Mouse (Mus musculus) heart, embryonic 13.5 days (tissue): ENCODE data around the gene Olfr1423. TPM values are rescaled to one million over a fixed set of nuclear protein-coding genes. Genes with fewer than 3 reads are reported as not detected.

Experiments
- ATAC-seq: fragments of 200-750 bp; cut with Nextera tagmentation; 2 replicates; pipeline ENCODE4 v1.8.0; 2017; ENCODE audit warnings: moderate TSS enrichment; ENCODE audit not compliant: insufficient number of reproducible peaks, low FRiP score, low TSS enrichment; ENCODE audit errors: extremely low read depth
- H3K27ac ChIP-seq: fragments of 300-500 bp; sonication (generic); replicated peaks from 2 replicates; pipeline ENCODE4 v1.5.1; 2015; ENCODE audit warnings: moderate library complexity, mild to moderate bottlenecking, inconsistent platforms
- H3K27me3 ChIP-seq: fragments of 300-500 bp; sonication (generic); replicated peaks from 2 replicates; pipeline ENCODE4 v1.6.1; 2015; ENCODE audit warnings: mild to moderate bottlenecking, inconsistent platforms
- H3K36me3 ChIP-seq: fragments of 300-500 bp; sonication (generic); 2 replicates; pipeline ENCODE4 v1.6.1; 2015; ENCODE audit warnings: mild to moderate bottlenecking, inconsistent platforms
- H3K4me1 ChIP-seq: fragments of 300-500 bp; sonication (generic); 2 replicates; pipeline ENCODE4 v1.6.1; 2015; ENCODE audit warnings: inconsistent platforms
- H3K4me2 ChIP-seq: fragments of 300-500 bp; sonication (generic); 2 replicates; pipeline ENCODE4 v1.6.1; 2015; ENCODE audit warnings: inconsistent platforms, mild to moderate bottlenecking, moderate library complexity
- H3K4me3 ChIP-seq: fragments of 300-500 bp; sonication (generic); 2 replicates; pipeline ENCODE4 v1.5.1; 2015; ENCODE audit warnings: moderate library complexity, mild to moderate bottlenecking, inconsistent platforms
- H3K9ac ChIP-seq: fragments of 300-500 bp; sonication (generic); 2 replicates; pipeline ENCODE4 v1.6.1; 2015; ENCODE audit warnings: inconsistent platforms, mild to moderate bottlenecking, moderate library complexity
- H3K9me3 ChIP-seq: fragments of 300-500 bp; sonication (generic); 2 replicates; pipeline ENCODE4 v1.6.1; 2016; ENCODE audit warnings: inconsistent platforms
- WGBS: fragments of 180-500 bp; shearing (Covaris S2); methylation state at CpG from one replicate; pipeline ENCODE4 v1.1.7; 2015; ENCODE audit warnings: mixed read lengths; 5-methylcytosine and 5-hydroxymethylcytosine counted together
- polyA plus RNA-seq: library from polyadenylated mRNA; unstranded; fragments of >200 nt; fragmentation: Nextera tagmentation; extraction: Ambion mirVana; gene quantifications from 2 replicates; pipeline ENCODE4 v1.2.1, GENCODE M21; 2015

Olfr1423 gene
- polyA plus RNA-seq, 1 experiment from 2014 or later, result not detected

GRCm38 (mm10) chr19:12013228-12013627 is 27.9 kb downstream of the Olfr1423 start:
- Histone ChIP-seq H3K27me3 (no peaks in the 10 kb centered on the region), H3K4me2 (peak overlapping the region; percentile 80), H3K9ac (peak overlapping the region; percentile 81), H3K4me3 (peak overlapping the region; percentile 58), H3K36me3 (no peaks in the 10 kb centered on the region), H3K27ac (peak overlapping the region; percentile 43; the same call in 1 of the 2 replicates), H3K9me3 (no peaks in the 10 kb centered on the region), H3K4me1 (peaks cover 8% of the 10 kb centered on the region)
- 0 out of 2 replicates have a peak, but pooled peaks have one; percentile 13 for ATAC-seq
- 0% methylated on average over 11 of the region's 12 CpGs for WGBS

- Histone ChIP-seq H3K36me3 (no peaks in the 10 kb centered on the region), H3K4me3 (peak overlapping the region; percentile 58), H3K9ac (peak overlapping the region; percentile 81), H3K4me1 (peaks cover 11% of the 10 kb centered on the region), H3K4me2 (peak overlapping the region; percentile 80), H3K27me3 (no peaks in the 10 kb centered on the region), H3K9me3 (no peaks in the 10 kb centered on the region), H3K27ac (no peak overlapping the region)
- no peak for ATAC-seq
- WGBS, result 2% methylated on average over 10 of the region's 10 CpGs
These were observed 28.5 kb downstream of the Olfr1423 start for GRCm38 (mm10) chr19:12012615-12013014.

GRCm38 (mm10) chr19:12011560-12012556 is 29.3 kb downstream of the Olfr1423 start:
- peaks cover 18% of the 10 kb centered on the region for H3K4me1 ChIP-seq
- ATAC-seq, result peak; percentile 66
- no peaks in the 10 kb centered on the region for H3K27me3 ChIP-seq
- WGBS, result under 1% methylated on average over 49 of the region's 49 CpGs
- no peaks in the 10 kb centered on the region for H3K9me3 ChIP-seq
- peak overlapping the region; percentile 81 for H3K9ac ChIP-seq
- H3K4me3 ChIP-seq, result peak overlapping the region; percentile 58
- H3K4me2 ChIP-seq, result peak overlapping the region; percentile 80
- H3K27ac ChIP-seq, result peak overlapping the region; percentile 84
- no peaks in the 10 kb centered on the region for H3K36me3 ChIP-seq

- under 1% methylated on average over 26 of the region's 26 CpGs for WGBS
- no peak for ATAC-seq
These were observed 30.1 kb downstream of the Olfr1423 start for GRCm38 (mm10) chr19:12010916-12011559.

GRCm38 (mm10) chr19:12010281-12010771 is 30.8 kb downstream of the Olfr1423 start:
- Histone ChIP-seq H3K4me2 (peak overlapping the region; percentile 80), H3K4me1 (peaks cover 24% of the 10 kb centered on the region), H3K4me3 (peak overlapping the region; percentile 58), H3K36me3 (no peaks in the 10 kb centered on the region), H3K9me3 (no peaks in the 10 kb centered on the region), H3K27ac (peak overlapping the region; percentile 87), H3K27me3 (no peaks in the 10 kb centered on the region), H3K9ac (peak overlapping the region; percentile 81)
- ATAC-seq, result peak; percentile 21; the same call in 1 of the 2 replicates
- under 1% methylated on average over 24 of the region's 24 CpGs for WGBS

More at GRCm38 (mm10) chr19:12010916-12011559, 30.1 kb downstream of the Olfr1423 start:
- H3K36me3 ChIP-seq, result no peaks in the 10 kb centered on the region
- no peaks in the 10 kb centered on the region for H3K9me3 ChIP-seq
- H3K4me3 ChIP-seq, result peak overlapping the region; percentile 58
- peak overlapping the region; percentile 81 for H3K9ac ChIP-seq
- H3K27ac ChIP-seq, result peak overlapping the region; percentile 87
- H3K27me3 ChIP-seq, result no peaks in the 10 kb centered on the region
- peak overlapping the region; percentile 80 for H3K4me2 ChIP-seq
- peaks cover 24% of the 10 kb centered on the region for H3K4me1 ChIP-seq

GRCm38 (mm10) chr19:12009501-12010280 is 31.4 kb downstream of the Olfr1423 start:
- peak overlapping the region; percentile 81 for H3K9ac ChIP-seq
- no peaks in the 10 kb centered on the region for H3K9me3 ChIP-seq
- no peaks in the 10 kb centered on the region for H3K36me3 ChIP-seq
- H3K27me3 ChIP-seq, result no peaks in the 10 kb centered on the region
- peak overlapping the region; percentile 58 for H3K4me3 ChIP-seq
- peak overlapping the region; percentile 80 for H3K4me2 ChIP-seq
- peak overlapping the region; percentile 87 for H3K27ac ChIP-seq
- under 1% methylated on average over 24 of the region's 24 CpGs for WGBS
- H3K4me1 ChIP-seq, result peaks cover 29% of the 10 kb centered on the region
- ATAC-seq, result no peak

GRCm38 (mm10) chr19:12008410-12009380 is 32.4 kb downstream of the Olfr1423 start:
- Histone ChIP-seq H3K9ac (peak overlapping the region; percentile 24; the same call in 1 of the 2 replicates), H3K4me3 (peak overlapping the region; percentile 63), H3K4me2 (peak overlapping the region; percentile 80), H3K9me3 (no peaks in the 10 kb centered on the region), H3K36me3 (no peaks in the 10 kb centered on the region), H3K27ac (peak overlapping the region; percentile 66), H3K4me1 (peaks cover 36% of the 10 kb centered on the region), H3K27me3 (no peaks in the 10 kb centered on the region)
- WGBS, result 22% methylated on average over 17 of the region's 17 CpGs
- ATAC-seq, result no peak

- Histone ChIP-seq H3K9me3 (no peaks in the 10 kb centered on the region), H3K4me1 (peaks cover 38% of the 10 kb centered on the region), H3K4me3 (peak overlapping the region; percentile 63), H3K36me3 (no peaks in the 10 kb centered on the region), H3K9ac (peak overlapping the region; percentile 79), H3K27me3 (no peaks in the 10 kb centered on the region), H3K27ac (no peak overlapping the region), H3K4me2 (peak overlapping the region; percentile 80)
- WGBS, result 9% methylated on average over 17 of the region's 17 CpGs
- ATAC-seq, result no peak
These were observed 33.8 kb downstream of the Olfr1423 start for GRCm38 (mm10) chr19:12007105-12007931.

- no peak for ATAC-seq
- Histone ChIP-seq H3K27ac (peak overlapping the region; percentile 67), H3K27me3 (no peaks in the 10 kb centered on the region), H3K9me3 (no peaks in the 10 kb centered on the region), H3K4me2 (peak overlapping the region; percentile 80), H3K4me1 (peaks cover 41% of the 10 kb centered on the region), H3K9ac (peak overlapping the region; percentile 79), H3K36me3 (no peaks in the 10 kb centered on the region), H3K4me3 (peak overlapping the region; percentile 63)
- WGBS, result 2% methylated on average over 17 of the region's 17 CpGs
These were observed 34.7 kb downstream of the Olfr1423 start for GRCm38 (mm10) chr19:12006361-12006947.
